Mouse (Mus musculus) liver, postnatal 0 days (tissue): ENCODE data around the gene Cog1.
A peak's percentile ranks its signal among the peaks of the same experiment; 100 is the strongest.

Experiments used
- CTCF ChIP-seq: sonication (generic); IDR thresholded peaks from 2 replicates; pipeline ENCODE4 v1.5.1; 2016; ENCODE audit warnings: antibody characterized with exemption, low read depth
- EP300 ChIP-seq: IDR thresholded peaks from 2 replicates; pipeline ENCODE4 v1.6.1; 2016; ENCODE audit warnings: antibody characterized with exemption, low read depth, mild to moderate bottlenecking

DNA sequence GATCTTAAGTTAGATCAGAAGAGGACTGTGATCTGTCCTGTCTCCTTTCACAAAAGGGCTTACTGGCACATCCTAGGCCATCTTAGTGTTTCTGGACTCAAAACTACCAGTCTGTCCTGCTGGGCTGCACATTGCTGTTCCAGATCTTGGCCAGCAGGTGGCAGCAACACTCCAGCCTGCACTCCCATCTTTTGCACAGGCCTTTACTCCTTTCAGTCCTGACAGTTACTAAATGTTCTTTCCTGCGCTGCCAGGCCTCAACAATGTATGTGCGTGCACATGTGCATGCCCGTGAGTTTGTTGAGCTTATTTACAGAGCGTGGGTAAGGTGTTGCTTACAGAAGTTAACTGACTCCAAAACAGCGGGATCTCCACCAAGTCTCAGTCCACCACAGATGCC is 54.8 kb downstream of the Cog1 start:
- TF ChIP-seq EP300, result no peak
- TF ChIP-seq CTCF, result peak; percentile 100
